Mouse (Mus musculus) lung, adult 2 months (tissue): ENCODE results near the gene Brd3.

ENCODE experiments used
- CTCF ChIP-seq: fragments of 200-500 bp; IDR thresholded peaks from 2 replicates; pipeline ENCODE4 v1.5.1; 2011; ENCODE audit warnings: mild to moderate bottlenecking, low read length, control low read depth; ENCODE audit not compliant: insufficient read depth
- POLR2A ChIP-seq: fragments of 200-500 bp; IDR thresholded peaks from 2 replicates; pipeline ENCODE4 v1.6.1; 2011; ENCODE audit warnings: low read depth, mild to moderate bottlenecking, control low read depth, low read length, borderline replicate concordance; ENCODE audit errors: extremely low read depth

DNA sequence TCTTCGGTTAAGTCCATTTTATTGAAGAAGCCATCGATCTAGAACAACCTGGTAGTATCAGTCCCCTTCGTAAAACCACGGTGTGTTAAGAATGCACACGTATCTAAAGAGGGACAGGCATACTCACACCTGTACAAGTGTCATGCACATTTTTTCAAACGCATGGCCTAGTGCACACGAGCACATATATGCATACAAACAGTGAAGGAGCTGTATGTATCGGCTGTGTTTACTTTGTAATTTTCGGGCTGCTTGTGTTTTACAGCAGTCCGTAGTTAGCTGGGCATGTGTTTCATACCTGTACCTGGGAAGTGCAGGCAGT, 33.0 kb upstream of the Brd3 start:
- TF ChIP-seq POLR2A (no peak), CTCF (no peak)
